Mouse (Mus musculus): ENCODE measurements at regions not wholly inside any gene's neighbourhood (a gene's known extent, or its start where the extent isn't known, plus 50 kb on each side); places are given as distances from the start of the nearest gene placed in this dataset.

DNA sequence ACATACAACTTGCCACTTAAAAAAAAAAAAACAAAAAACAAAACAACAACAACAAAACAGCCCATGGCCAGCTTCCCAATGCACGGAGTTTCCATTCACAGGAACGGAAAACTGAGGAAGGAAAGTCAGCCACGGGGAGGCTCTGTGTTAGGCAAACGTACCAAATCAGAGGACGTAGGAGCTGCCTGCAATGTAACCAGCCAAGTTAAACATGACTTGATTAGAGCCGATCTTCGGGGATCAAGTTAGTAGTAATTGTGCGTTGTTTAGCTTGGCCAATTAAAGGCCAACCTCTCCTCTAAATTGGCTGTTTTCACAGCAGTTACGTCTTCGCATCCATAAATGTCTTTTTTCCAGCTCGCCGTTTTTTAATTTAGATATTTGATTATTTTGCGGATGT lies 190.7 kb downstream of the Cd83 start:
- no peak for DNase-seq

GRCm38 (mm10) chr13:43975801-43976200 lies 191.2 kb downstream of the Cd83 start:
- no peak for DNase-seq

DNA sequence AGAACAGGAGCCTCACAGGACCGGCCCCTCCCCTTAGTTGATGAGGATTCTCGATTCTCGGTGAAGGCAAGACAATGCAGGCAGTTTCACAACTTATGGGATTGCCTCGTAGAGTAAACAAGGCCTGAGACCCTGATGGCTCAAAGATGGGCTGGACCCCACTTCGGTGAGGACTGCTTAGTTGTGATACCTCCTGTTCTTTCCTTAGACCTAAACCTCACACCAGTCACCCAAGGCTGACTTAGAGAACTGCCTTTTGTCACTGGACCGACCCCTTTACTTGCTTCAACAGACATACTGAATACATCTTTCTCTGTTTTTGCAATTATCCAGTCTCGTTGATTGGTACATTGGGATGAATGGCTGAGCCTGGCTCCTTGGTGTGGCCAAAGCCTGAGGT lies 192.1 kb downstream of the Cd83 start:
- no peak for DNase-seq

- DNase-seq = no peak
Observed at GRCm38 (mm10) chr13:43987338-43987737, 202.8 kb downstream of the Cd83 start.

DNA sequence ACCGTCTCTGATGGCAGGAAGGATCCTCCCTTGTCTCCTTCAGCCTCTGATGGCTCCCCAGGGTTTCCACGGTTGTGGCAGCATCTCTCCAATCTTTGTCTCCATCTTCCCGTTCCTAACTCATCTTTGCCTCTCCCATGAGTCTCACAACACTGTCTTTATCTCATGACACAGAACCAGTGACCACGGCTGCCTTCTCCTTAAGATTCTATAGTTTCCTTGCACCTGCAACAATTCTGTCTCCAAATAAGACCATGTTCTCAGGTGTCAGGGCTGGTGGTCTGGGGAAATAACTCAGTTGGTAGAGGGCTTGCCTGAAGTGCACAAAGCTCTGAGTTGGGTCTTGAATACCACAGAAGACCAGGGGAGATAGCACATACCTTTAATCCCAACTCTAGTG lies 203.8 kb downstream of the Cd83 start:
- no peak for DNase-seq

GRCm38 (mm10) chr13:43990281-43991101 lies 205.9 kb downstream of the Cd83 start:
- peak; percentile 72 for DNase-seq

- DNase-seq = peak; percentile 8
Observed at GRCm38 (mm10) chr13:43991774-43992173, 207.2 kb downstream of the Cd83 start.

DNA sequence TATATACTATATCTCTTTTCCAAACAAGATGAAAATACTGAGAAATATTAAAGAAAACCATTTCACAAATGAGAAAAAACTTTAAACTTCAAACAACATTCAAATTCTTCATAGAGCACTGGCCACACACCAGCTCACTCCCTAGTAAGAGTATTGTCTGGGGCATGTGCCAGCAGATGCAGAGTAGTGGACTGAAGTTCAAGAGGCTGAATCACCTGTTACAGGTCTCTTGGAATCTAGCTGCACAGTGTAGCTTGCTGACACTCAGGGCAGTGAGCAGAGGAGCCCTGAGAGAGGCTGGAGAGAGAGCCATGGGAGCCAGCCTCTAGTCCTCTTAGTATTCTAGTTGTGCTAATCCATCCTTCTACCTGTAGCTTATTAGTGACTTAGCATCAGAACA lies 208.4 kb downstream of the Cd83 start:
- DNase-seq = no peak

DNA sequence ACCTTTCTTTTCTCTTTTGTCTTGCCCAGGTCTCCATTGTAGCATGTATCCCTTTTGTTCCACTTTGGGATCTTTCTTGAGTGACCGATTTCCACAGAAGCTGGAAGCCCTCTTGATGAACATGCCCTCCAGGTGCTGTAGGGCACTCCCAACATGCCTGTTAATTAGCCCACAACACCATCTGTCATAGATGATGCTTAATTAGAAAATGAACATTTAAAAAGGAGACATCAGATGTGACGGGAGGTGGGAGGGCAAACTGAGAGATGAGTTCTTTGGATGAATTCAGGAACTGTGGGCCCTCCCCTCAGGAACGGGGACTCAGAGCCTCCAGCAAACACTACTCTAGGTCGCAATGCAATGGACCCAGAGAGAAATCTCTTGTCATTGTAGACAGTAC lies 209.8 kb downstream of the Cd83 start:
- DNase-seq = no peak

DNA sequence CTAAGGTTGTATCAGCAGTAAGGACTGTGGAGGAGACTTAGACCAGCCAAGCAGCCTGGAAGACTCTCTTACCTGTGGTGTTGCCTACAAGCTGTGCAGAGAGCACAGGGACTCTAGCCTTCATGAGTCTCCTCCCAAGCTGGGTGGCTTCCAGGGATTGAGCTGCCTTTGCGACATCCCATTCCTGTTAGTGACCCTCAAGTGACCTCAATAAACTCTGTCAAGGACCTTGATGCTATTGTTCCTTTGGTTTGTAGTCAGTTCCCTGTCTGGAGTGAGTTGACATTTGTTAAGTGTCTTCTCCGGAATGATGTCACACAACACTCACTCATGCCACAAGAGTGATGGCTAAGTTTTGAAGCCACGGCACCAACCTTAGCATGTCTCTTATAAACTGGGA lies 211.0 kb downstream of the Cd83 start:
- DNase-seq = no peak

DNA sequence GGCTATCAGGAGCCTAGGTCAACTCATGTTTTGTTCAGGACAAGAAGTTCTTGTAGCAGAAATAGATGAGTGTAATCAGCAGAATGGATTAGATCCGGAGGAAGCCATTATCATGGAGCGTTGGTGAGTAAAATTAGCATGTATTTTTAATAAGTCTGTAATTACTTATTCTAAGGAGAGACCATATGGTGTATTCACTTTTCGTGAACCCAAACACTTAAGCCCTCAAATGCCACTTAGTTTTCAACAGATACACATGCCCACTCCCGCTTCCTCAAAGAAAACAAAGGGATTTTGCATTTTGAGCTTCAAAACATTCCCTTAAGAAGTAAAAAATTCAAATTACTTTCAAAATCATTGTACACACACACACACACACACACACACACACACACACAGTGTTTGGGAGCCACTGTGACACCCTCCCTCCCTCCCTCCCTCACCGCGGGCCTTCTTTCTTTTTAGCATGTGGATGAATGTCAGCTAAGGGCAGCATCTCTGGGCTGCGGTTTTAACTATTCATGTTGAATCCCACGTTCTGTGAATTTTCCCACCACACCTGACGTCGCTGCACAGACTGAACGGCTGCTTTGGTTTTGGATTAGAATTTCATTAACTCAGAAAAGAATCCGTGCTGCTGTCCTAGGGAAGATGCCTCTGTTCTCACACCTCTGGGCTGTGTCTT lies 217.4 kb downstream of the Cd83 start:
- no peak for DNase-seq

DNA sequence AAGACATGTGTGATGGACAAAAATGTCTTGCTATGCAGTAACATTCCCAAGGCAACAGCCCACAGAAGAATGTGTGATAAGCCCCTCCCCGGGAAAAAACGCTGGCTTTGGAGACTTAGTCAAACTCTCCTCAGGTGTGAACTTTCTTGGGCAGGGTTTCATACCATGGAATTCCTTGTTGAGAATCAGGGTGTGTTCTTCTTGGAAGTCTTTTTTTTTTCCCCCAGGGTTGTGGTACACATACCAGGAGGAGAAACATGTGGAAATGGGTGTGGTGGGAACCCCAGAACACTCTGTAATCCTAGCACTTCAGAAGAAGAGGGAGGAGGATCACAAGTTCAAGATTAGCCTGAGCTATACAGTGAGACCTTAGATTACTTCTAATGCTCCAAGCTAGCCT lies 228.3 kb downstream of the Cd83 start:
- no peak for DNase-seq

DNA sequence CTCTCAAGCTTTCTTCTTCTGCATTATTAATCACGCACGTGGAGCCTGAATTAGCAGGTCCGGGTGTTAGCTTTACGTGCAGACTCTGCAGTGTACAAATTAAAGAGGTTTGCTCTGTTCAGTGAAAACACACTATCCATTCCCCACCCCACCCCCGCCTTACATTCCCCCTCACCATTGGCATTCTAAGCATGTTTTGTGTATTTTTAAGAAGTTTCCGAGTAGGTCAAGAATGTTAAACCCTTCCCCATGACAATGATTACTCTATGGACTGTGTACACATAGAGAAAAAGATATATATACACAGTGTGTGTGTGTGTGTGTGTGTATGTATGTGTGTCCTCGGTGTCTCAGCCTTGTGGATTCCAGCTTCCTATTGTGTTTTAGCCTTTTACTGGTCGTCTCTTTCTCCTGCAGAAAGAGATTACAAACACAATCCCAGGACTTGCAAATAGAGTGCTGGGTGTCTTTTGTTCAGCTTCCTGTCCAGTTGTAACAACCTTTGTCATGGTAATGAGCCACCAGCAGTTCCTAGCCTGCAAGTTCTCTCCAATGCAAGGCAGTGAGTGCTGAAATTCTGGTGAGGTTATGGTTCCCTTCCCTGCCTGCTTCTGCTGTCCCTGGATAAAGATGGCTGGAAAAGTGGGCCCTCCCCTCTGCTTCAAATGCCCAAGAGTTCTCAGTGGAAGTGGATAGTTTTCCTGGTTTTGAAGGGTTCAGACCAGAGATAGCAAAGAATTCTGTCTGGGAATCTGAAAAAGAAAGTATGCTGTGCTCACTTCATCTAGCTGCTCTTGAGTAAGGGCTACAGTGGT lies 234.1 kb downstream of the Cd83 start:
- DNase-seq = no peak

- DNase-seq = no peak
Observed at GRCm38 (mm10) chr13:44019304-44019583, 234.7 kb downstream of the Cd83 start.

GRCm38 (mm10) chr13:44020851-44021250 lies 236.3 kb downstream of the Cd83 start:
- DNase-seq = no peak

DNA sequence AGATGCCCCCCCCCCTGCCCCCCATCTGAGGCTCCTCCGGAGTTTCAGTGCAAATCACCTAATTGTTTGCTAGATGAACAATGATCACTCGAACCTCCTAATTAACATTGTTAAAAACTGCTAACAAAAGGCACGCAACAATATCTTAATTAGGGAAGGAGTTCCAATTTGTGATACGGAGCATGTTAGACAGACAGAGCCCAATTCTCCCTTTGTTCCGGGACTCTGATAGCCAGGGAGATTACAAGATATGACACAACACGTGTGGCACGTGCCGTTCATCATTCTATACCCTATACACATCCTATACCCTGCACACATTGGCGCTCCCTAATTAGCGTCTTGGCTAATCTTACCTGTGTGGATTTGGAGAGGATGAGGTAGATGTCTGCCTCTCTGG lies 237.5 kb downstream of the Cd83 start:
- no peak for DNase-seq

- DNase-seq = no peak
Observed at GRCm38 (mm10) chr13:44024612-44025011, 240.0 kb downstream of the Cd83 start.

DNA sequence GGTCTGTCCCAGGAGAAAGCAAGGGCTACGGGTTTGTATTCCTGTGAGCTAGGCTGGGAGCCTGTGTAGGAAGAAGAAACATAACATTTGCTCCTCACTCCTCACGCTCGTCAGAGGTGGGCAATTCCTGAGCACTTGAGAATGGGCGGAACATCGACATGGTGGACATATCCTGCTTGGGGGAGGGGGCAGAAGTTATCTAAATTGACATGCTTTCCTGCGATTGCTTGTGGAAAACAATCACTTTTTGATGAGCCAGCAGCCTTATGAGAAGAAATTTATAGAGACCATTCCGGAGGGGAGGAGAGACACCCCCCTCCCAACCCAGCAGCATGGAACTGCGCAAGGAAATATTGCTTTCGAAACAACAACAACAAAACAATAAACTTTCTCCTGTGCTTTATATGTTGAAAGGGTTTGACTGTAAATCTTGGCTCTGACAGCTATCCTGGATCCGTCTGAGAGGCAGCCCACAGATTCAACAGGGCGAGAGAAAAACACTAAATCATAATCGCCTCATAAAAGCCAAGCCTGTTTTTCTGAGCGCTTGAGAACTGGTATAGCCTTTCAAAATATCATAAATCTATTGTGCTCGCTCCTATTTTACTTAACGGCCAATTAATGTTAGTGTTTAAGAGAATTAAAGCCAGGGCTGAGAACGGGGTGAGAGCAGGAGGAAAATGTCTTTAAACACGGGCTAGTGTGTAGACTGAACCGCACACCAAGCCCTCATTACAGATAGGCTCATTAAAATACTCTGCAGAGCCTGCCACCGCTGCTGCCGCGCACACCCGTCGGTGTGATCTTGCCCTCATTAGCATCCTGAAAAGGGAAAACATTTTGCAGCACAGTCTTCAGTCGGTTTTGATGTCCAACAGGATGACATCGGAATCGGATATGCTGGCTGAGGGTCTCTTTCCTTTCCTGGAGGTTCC lies 242.0 kb downstream of the Cd83 start:
- no peak for DNase-seq

GRCm38 (mm10) chr13:44028081-44028480 lies 243.5 kb downstream of the Cd83 start:
- DNase-seq = no peak

- DNase-seq = peak; percentile 20
Observed at GRCm38 (mm10) chr13:44030590-44030989, 246.0 kb downstream of the Cd83 start.

DNA sequence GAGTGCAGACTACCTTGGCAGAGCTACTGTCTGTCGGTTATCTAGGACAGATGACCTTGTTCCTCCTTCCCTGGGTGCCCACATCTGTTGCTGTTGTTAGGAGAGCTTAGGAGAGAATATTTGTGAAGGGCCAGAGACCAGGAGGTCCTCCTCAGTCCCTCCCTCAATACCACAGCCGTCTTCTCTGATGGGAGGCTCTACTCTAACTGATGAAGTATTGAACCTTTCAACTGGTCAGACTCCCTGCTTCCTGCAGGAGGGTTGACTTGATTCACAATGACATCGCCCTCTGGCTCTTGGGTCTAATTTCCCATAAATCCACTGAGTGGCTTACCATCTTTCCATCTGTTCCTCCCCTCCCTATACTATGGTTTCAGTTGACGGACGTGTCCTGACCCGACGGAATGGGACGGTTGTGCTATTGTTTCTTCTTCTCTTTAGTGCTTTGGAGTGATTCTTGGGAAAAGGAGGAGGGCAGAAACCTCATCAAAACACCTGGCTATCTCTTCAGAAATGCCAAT lies 253.3 kb downstream of the Cd83 start:
- no peak for DNase-seq

DNA sequence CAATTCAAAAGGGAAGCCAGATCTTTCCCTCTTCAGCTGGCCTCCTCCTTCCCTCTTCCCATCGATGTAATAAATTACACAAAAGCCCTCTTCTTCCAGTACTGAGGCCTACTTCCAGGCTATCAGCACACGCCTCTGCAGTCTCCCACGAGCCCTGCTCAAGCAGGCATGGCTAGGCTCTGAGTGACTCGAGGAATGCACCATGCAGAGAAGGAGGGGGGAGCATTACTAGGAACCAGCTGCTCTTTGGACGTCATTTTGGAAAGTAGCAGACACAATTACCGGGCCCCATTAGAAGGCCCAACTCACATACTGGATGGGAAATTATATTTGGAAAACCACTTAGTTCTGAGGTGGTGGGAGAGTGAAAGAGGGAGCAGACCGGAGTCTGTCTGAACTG lies 253.7 kb downstream of the Cd83 start:
- DNase-seq = no peak

DNA sequence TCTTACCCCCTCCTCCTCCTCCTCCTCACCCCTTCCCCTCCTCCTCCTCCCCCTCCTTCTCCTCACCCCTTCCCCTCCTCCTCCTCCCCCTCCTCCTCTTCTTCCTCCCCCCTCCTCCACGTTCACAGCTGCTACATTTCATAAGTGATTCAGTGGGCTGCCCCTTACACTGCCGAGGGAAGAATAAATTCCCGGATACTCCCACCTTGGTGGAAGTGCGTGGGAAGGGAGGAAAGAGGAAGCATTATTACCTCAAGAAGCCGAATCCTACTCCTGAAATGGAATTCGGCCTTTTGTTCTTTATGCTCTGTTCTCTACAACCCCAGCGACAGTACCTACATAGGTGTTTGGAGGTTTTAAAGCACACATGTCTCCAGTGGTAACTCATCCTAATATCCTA lies 256.1 kb downstream of the Cd83 start:
- DNase-seq = no peak
